Mouse (Mus musculus): Measurements from ENCODE around the gene Ano6.

The Ano6 gene

DNA sequence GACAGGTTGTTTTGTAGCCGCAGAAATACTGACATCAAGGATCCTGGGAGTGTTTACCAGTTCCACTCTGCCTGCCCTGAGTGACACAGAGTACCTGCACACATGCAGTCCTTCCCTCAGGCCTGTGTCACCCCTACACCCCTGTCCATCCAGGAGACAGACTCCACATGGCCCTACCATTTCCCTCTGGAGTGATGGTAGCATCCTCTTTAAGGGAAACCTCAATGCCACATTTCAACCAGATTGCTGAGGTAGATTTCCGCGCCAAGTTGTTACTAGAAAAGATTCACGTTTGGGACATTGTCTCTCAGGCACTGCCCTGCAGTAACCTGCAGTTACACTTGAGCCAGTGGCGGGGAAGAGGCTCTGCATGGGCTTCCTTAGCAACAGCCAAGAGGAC lies 97.9 kb downstream of the Ano6 start:
- DNase-seq (ENCODE audit: low spot score in 2 of 2), result no peak

- no peak for DNase-seq (ENCODE audit: low spot score in 2 of 2)
Observed at GRCm38 (mm10) chr15:95890368-95890767, 99.7 kb downstream of the Ano6 start.

DNA sequence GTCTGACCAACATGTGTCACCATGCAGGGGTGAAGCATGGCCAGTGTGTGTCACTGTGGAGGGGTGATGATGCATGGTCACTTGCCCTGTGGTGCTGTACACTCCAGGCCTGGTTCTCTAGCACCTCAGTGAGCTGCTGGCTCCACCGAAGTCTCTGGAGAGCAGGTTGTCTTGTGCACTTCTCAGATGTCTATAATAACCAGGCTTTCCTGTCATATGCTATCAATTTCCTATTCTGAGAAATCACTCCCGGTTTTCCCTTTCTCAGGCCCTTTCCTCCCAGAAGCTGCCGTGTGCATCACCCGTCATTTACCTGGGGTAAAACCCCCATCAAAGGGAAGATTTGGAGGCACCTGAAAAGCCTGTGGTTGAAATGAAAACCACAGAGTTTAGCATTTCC lies 101.5 kb downstream of the Ano6 start:
- DNase-seq (ENCODE audit: low spot score in 2 of 2), result no peak

DNA sequence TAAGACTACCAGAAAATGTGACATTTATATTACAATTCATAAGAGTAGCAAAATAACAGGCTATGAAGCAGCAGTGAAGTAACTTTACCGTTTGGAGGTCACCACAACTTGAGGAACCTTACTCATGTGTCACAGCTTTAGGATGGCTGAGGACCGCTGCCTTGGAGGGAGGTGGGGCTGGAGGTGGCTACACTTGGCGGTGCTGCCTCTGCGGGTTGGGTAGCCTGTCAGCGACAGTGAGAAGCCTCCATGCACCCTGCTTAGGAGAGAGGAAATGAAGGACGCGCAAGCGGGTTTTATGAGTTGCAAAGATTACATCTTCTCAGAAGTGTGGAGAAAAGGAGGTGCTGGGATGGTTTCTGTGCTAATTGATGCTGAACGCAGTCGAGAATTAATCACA lies 102.3 kb downstream of the Ano6 start:
- no peak for DNase-seq (ENCODE audit: low spot score in 2 of 2)

- no peak for DNase-seq (ENCODE audit: low spot score in 2 of 2)
Observed at GRCm38 (mm10) chr15:95895699-95896098, 105.1 kb downstream of the Ano6 start.

DNA sequence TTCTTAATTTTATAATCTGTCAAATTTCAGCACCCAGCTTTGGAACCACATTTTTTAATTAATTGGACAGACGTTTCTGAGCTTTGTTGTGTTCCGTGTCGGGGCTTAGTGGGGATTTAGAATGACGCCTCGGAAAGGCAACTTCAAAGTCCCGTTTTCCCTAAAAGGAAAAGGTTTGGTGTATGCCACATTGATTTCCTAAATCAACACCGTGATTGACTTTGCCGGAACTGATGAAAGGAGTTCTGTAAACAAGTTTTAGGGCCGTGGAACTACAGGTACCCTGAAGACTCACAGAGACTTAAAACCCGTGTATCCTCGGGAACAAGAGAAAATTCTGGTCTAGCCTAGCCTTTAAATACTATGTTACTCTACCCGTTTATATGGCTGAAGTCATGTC lies 107.0 kb downstream of the Ano6 start:
- DNase-seq (ENCODE audit: low spot score in 2 of 2), result no peak

- DNase-seq (ENCODE audit: low spot score in 2 of 2), result no peak
Observed at GRCm38 (mm10) chr15:95898438-95898837, 107.8 kb downstream of the Ano6 start.

GRCm38 (mm10) chr15:95902396-95902795 lies 111.8 kb downstream of the Ano6 start:
- no peak for DNase-seq (ENCODE audit: low spot score in 2 of 2)

GRCm38 (mm10) chr15:95904247-95904646 lies 113.6 kb downstream of the Ano6 start:
- DNase-seq (ENCODE audit: low spot score in 2 of 2), result no peak

GRCm38 (mm10) chr15:95906017-95906749 lies 115.5 kb downstream of the Ano6 start:
- DNase-seq (ENCODE audit: low spot score in 2 of 2), result peak in 1 of 2 experiments; percentile 16

- no peak for DNase-seq (ENCODE audit: low spot score in 2 of 2)
Observed at GRCm38 (mm10) chr15:95906891-95907290, 116.2 kb downstream of the Ano6 start.

GRCm38 (mm10) chr15:95907337-95907736 lies 116.7 kb downstream of the Ano6 start:
- DNase-seq (ENCODE audit: low spot score in 2 of 2), result peak; percentile 21 to 36

- no peak for DNase-seq (ENCODE audit: low spot score in 2 of 2)
Observed at GRCm38 (mm10) chr15:95907909-95908308, 117.3 kb downstream of the Ano6 start.

DNA sequence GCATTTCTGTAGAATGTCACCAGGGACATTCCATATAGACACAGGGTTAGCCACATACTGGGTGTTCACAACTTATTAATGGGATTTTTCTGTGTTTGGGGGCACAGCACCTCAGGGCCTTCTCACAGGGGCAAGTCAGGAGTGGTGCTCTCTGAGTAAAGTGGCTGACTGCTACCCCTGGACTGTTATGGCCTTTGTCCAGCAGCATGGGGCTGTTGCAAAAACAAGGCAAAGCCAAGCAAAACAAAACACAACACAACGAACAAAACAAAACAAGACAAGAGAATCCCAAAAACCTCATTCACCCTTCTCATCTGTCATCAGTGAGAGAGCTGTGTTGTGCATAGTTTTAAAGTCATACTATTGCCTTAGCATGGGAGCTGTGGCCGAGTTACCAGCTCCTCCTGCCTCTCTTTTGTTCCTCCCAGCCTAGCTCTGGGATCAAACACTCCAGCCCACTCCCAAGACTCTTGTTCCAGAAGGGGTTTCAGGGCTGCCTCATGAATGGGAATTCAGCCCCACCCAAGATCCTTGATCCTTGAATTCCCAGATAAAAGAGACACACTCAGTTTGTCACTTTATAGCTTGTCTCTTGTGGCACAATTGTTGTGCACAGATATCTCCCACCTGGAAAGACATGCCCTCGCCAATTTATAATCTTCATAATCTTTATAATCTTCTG lies 119.6 kb downstream of the Ano6 start:
- no peak for DNase-seq (ENCODE audit: low spot score in 2 of 2)

GRCm38 (mm10) chr15:95914963-95915362 lies 124.3 kb downstream of the Ano6 start:
- DNase-seq (ENCODE audit: low spot score in 2 of 2), result no peak

GRCm38 (mm10) chr15:95915477-95915876 lies 124.8 kb downstream of the Ano6 start:
- DNase-seq (ENCODE audit: low spot score in 2 of 2), result no peak

GRCm38 (mm10) chr15:95917330-95917729 lies 126.7 kb downstream of the Ano6 start:
- DNase-seq (ENCODE audit: low spot score in 2 of 2), result no peak

DNA sequence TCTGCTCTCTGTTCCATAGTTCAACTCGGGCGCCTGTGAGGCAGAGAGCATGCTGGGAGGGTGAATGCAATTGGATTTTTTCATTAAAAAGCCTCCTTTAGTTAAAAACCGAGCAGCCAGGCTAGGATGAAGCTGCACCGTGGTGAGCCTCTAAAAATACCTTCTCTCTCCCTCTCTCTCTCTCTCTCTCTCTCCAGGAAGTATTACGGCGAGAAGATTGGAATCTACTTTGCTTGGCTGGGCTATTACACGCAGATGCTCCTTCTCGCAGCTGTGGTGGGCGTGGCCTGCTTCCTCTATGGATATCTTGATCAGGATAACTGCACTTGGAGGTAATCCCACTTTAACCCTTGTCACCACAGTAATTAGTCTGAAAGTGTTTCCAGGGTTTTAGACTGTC lies 129.4 kb downstream of the Ano6 start:
- peak in 1 of 2 experiments; percentile 32 for DNase-seq (ENCODE audit: low spot score in 2 of 2)

- no peak for DNase-seq (ENCODE audit: low spot score in 2 of 2)
Observed at GRCm38 (mm10) chr15:95921072-95921471, 130.4 kb downstream of the Ano6 start.

- no peak for DNase-seq (ENCODE audit: low spot score in 2 of 2)
Observed at GRCm38 (mm10) chr15:95921639-95922038, 131.0 kb downstream of the Ano6 start.

DNA sequence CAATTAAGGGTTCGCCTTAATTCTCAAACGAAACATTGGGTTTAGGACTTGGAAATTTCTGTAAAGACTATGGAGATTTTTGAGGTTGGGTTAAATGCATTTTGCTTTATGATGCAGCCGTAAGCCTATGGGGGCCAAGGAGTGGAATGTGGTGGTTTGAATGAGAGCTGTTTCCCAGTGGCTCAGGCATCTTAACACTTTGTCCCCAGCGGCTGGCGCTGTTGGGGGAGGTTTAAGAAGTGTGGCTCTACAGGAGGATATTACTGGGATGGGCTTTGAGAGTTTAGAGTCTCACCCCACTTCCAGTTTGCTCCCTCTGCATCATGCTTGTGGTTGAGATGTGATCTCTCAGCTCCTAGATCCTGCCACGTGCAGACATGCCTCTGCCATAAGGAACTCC lies 131.9 kb downstream of the Ano6 start:
- DNase-seq (ENCODE audit: low spot score in 2 of 2), result no peak

- no peak for DNase-seq (ENCODE audit: low spot score in 2 of 2)
Observed at GRCm38 (mm10) chr15:95925334-95925986, 134.8 kb downstream of the Ano6 start.

DNA sequence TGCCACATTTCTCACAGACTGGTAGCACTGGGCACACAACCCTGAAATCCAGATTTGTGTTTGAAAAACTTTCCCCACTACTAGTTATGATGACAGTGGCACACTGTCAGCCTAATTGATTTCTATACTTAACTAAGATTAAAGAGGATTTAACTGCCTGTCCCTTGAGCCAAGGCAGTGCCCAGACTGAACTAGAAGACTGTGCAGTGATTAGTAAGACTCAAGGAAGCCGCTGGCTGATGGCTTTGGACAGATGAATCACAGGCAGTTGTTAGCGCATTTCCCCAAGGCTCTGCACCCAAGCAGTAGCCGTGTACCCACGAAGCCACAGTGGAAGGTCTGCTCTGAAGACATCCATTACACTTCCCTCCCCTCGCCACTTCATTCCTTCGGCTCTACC lies 138.4 kb downstream of the Ano6 start:
- no peak for DNase-seq (ENCODE audit: low spot score in 2 of 2)
